Mouse (Mus musculus) G1E (cell line): ENCODE measurements at regions not wholly inside any gene's neighbourhood (a gene's known extent, or its start where the extent isn't known, plus 50 kb on each side); places are given as distances from the start of the nearest gene placed in this dataset.

ENCODE experiments used
- CTCF ChIP-seq: IDR thresholded peaks from 2 replicates; pipeline ENCODE4 v1.5.1; 2012; ENCODE audit warnings: low read depth, low read length, inconsistent platforms, mixed read lengths
- GATA1 ChIP-seq: IDR thresholded peaks from 2 replicates; pipeline ENCODE4 v1.6.1; 2012; ENCODE audit warnings: borderline replicate concordance, low read length, inconsistent platforms, mixed read lengths
- POLR2AphosphoS5 ChIP-seq: IDR thresholded peaks from 2 replicates; pipeline ENCODE4 v1.6.1; 2012; ENCODE audit warnings: low read depth, low read length, inconsistent platforms; ENCODE audit not compliant: insufficient replicate concordance

GRCm38 (mm10) chr6:144929959-144930358, 146.0 kb downstream of the Bcat1 start:
- no peak for TF ChIP-seq CTCF
- TF ChIP-seq POLR2AphosphoS5: no peak
- TF ChIP-seq GATA1: no peak
